Mouse (Mus musculus) ES-E14 (cell line): ENCODE results near the gene Grb2. TPM values are rescaled to one million over a fixed set of nuclear protein-coding genes. Genes with fewer than 3 reads are reported as not detected.

Experiments
- DNase-seq: peaks from one replicate; pipeline ENCODE4 v3.0.0-alpha.2; 2013; ENCODE audit warnings: low read depth, low spot score
- H3K27ac ChIP-seq: 2 replicates; pipeline ENCODE4 v1.5.1; 2012; ENCODE audit warnings: low read depth, mild to moderate bottlenecking, low read length, moderate library complexity, mixed read lengths; ENCODE audit not compliant: poor library complexity, insufficient read depth, severe bottlenecking
- H3K36me3 ChIP-seq: 2 replicates; pipeline ENCODE4 v1.6.1; 2012; ENCODE audit warnings: mild to moderate bottlenecking, low read length, moderate library complexity, mixed read lengths; ENCODE audit not compliant: control insufficient read depth, poor library complexity, insufficient read depth, severe bottlenecking
- H3K4me1 ChIP-seq, 2 experiments: fragments of 150-350 bp in 1 of 2; sonication (generic) in 1 of 2; 2 replicates each; pipeline ENCODE4 v1.6.1; 2012; ENCODE audit warnings: low read length in 2 of 2, mild to moderate bottlenecking in 1 of 2, mixed read lengths in 1 of 2; ENCODE audit not compliant: control insufficient read depth in 2 of 2, insufficient read depth in 2 of 2, poor library complexity in 1 of 2
- H3K4me3 ChIP-seq, 2 experiments: fragments of 150-350 bp in 1 of 2; sonication (generic) in 1 of 2; 2 replicates each; pipeline ENCODE4 v1.5.1; 2012; ENCODE audit warnings: low read length in 2 of 2, low read depth in 1 of 2, mild to moderate bottlenecking in 1 of 2, mixed read lengths in 1 of 2; ENCODE audit not compliant: insufficient read depth in 1 of 2, poor library complexity in 1 of 2, severe bottlenecking in 1 of 2
- H3K9ac ChIP-seq: 2 replicates; pipeline ENCODE4 v1.6.1; 2012; ENCODE audit warnings: low read depth, mild to moderate bottlenecking, low read length, mixed read lengths; ENCODE audit not compliant: poor library complexity, insufficient read depth, severe bottlenecking
- H3K9me3 ChIP-seq: fragments of 150-350 bp; sonication (generic); 2 replicates; pipeline ENCODE4 v1.6.1; 2012; ENCODE audit warnings: low read depth, mild to moderate bottlenecking, low read length; ENCODE audit not compliant: control insufficient read depth, insufficient read depth
- CHD2 ChIP-seq: IDR thresholded peaks from 2 replicates; pipeline ENCODE4 v1.6.1; 2014; ENCODE audit warnings: mild to moderate bottlenecking, low read depth, low read length, inconsistent platforms
- HCFC1 ChIP-seq: IDR thresholded peaks from 2 replicates; pipeline ENCODE4 v1.6.1; 2012; ENCODE audit warnings: low read length, inconsistent platforms, borderline replicate concordance; ENCODE audit not compliant: insufficient read depth
- MAFK ChIP-seq: IDR thresholded peaks from 2 replicates; pipeline ENCODE4 v1.6.1; 2014; ENCODE audit warnings: mild to moderate bottlenecking, low read depth, low read length, inconsistent platforms; ENCODE audit not compliant: insufficient read depth
- ZC3H11A ChIP-seq: IDR thresholded peaks from 2 replicates; pipeline ENCODE4 v1.6.1; 2012; ENCODE audit warnings: low read depth, mild to moderate bottlenecking, inconsistent platforms, low read length, borderline replicate concordance
- ZNF384 ChIP-seq: IDR thresholded peaks from 2 replicates; pipeline ENCODE4 v1.6.1; 2012; ENCODE audit warnings: low read depth, low read length, inconsistent platforms
- in situ Hi-C, 2 experiments: fragments of 600-800 bp; cut with MboI; formaldehyde crosslinking; loops; one replicate each; pipeline ENCODE4 v1.15.1; 2025; ENCODE audit warnings: low sequenced_read_pairs in 2 of 2, inconsistent platforms in 1 of 2; ENCODE audit not compliant: unreplicated experiment in 2 of 2
- total RNA-seq: library from RNA; depleted of rRNA; stranded (reverse); fragments of 300-350 nt; gene quantifications from 2 replicates; pipeline ENCODE4 v1.2.3, GENCODE M21; 2012

Grb2 gene
- total RNA-seq, 1 experiment, result 24.4 TPM

DNA sequence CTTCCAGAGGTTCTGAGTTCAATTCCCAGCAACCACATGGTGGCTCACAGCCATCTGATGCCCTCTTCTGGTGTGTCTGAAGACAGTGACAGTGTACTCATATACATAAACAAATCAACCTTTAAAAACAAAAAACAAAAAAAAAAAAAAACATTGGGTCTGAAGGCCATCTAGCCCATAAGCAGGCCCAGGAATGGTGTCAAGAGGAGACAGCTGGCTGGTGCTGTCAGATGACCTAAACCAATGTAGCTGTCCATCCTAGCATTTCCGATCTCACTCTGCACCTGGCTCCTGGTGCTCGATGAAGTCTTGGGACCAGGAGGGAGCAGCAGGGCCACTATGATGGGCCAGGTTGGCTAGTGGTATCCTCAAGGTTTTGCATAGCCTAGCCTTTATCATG is 65.7 kb downstream of the Grb2 start:
- TF ChIP-seq ZC3H11A (no peak), MAFK (no peak), HCFC1 (no peak), ZNF384 (no peak), CHD2 (no peak)

DNA sequence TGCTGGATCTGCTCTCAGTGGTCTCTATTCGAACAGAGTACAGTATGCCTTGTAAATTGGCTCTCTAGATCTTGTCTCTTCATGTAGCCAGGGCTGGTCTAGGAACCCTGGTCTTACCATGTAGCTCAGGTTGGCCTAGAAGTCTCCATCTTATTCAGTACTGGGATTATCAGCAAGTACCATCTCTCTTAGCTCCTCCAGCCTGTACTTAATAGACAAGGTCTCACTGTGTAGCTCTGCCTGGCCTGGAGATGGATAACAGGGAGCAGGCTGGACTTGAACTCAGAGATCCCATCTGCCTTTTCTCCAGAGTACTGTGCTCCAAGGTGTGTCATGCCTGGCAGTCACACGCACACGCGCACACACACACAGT is 66.7 kb downstream of the Grb2 start:
- in situ Hi-C loops, result no loop called here
- Histone ChIP-seq H3K4me3 (no peak overlapping the region), H3K36me3 (peaks cover 10% of the 10 kb centered on the region; the same call in 1 of the 2 replicates), H3K9ac (no peak overlapping the region; the same call in 1 of the 2 replicates), H3K4me1 (peaks cover 8 to 40% of the 10 kb centered on the region in 2 experiments), H3K27ac (peak overlapping the region; percentile 35; the same call in 1 of the 2 replicates), H3K9me3 (no peaks in the 10 kb centered on the region)
- TF ChIP-seq CHD2 (no peak), MAFK (no peak), ZNF384 (no peak), HCFC1 (no peak), ZC3H11A (no peak)
- DNase-seq, result no peak

More for the DNA sequence above, 65.7 kb downstream of the Grb2 start:
- peaks cover 10% of the 10 kb centered on the region; the same call in 1 of the 2 replicates for H3K36me3 ChIP-seq
- no peak overlapping the region for H3K4me3 ChIP-seq
- H3K4me1 ChIP-seq, result peaks cover 8 to 38% of the 10 kb centered on the region in 2 experiments
- H3K9ac ChIP-seq, result no peak overlapping the region
- in situ Hi-C loops, result no loop called here
- H3K9me3 ChIP-seq, result no peaks in the 10 kb centered on the region
- no peak for DNase-seq
- H3K27ac ChIP-seq, result no peak overlapping the region

DNA sequence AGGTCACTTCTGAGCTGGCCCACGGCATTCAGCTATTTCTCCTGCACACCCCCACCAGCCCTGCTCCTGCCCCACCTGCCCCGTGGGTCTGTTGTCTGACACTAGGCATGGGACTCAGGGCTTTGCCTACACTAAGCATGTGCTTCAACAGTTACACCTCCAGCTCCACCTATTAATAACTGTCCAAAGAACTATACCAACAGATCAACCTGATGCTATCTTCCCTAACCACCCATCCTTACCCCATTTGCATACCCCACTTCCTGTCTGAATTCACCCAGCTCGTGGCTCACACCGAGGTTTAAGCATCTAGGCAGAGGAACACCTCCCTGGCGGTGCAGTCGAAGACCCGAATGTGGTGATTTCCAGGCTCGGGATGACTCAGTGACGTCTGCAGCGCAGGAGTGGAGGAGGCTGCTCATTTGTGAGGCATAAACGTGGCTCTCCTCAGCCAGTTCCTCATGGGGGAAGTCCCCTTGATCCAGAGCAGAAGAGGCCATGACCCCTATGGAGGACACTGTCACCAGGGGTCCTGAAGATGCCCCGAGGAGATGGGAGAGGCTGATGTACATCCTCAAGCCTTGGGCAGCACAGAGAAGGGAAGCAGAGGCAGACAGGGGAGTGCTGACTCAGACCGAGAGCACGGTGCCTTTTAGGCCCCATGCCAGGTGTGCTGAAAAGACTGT is 67.3 kb downstream of the Grb2 start:
- in situ Hi-C loops, result no loop called here
- H3K27ac ChIP-seq, result peak overlapping the region; percentile 44; the same call in 1 of the 2 replicates
- H3K9ac ChIP-seq, result peak overlapping the region; percentile 8; the same call in 1 of the 2 replicates
- no peak for TF ChIP-seq ZC3H11A
- TF ChIP-seq ZNF384, result no peak
- no peak for TF ChIP-seq MAFK
- TF ChIP-seq CHD2, result no peak
- TF ChIP-seq HCFC1, result no peak
- peaks cover 8 to 40% of the 10 kb centered on the region in 2 experiments for H3K4me1 ChIP-seq
- H3K9me3 ChIP-seq, result no peaks in the 10 kb centered on the region
- H3K36me3 ChIP-seq, result peaks cover 6% of the 10 kb centered on the region; the same call in 1 of the 2 replicates
- H3K4me3 ChIP-seq, result peak overlapping the region in 1 of 2 experiments; percentile 7; a peak in 1 of 4 replicates
- no peak for DNase-seq

DNA sequence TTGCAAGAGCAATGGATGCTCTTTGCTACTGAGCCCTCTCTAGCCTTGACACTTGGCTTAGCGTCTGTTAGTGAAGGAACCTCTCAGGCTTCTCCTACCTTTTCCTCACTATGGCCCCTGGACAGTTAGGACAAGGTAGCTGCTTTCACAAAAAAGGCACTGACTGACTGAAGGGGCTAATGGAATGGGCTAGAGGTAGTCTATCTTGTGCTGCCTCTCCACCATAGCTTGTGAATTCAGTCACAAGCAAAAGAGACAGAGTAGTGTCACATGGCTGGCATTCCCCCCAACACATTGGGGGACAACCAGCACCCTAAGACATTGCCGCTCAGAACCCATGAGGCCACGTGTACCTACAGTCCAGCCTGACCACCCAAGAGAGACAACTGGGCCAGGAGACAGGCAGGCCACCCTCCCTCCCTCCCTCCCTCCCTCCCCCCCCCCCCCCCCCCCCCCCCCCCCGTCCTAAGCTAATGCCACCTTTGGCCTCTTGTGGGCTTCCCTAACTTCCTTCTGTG is 68.0 kb downstream of the Grb2 start:
- no peak for TF ChIP-seq CHD2
- no peak for TF ChIP-seq ZC3H11A
- no peak for TF ChIP-seq ZNF384
- no peak for TF ChIP-seq MAFK
- TF ChIP-seq HCFC1, result no peak
- peaks cover 8 to 40% of the 10 kb centered on the region in 2 experiments for H3K4me1 ChIP-seq
- in situ Hi-C loops, result no loop called here
- H3K9me3 ChIP-seq, result no peaks in the 10 kb centered on the region
- DNase-seq, result no peak
- H3K36me3 ChIP-seq, result peaks cover 4% of the 10 kb centered on the region; the same call in 1 of the 2 replicates
- peak overlapping the region; percentile 44; the same call in 1 of the 2 replicates for H3K27ac ChIP-seq
- no peak overlapping the region for H3K4me3 ChIP-seq
- no peak overlapping the region for H3K9ac ChIP-seq
